Mouse (Mus musculus) A20 (cell line): ENCODE measurements around the gene Sgcd.
A peak's percentile ranks its signal among the peaks of the same experiment; 100 is the strongest.
"Not testable (repeated sequence)": the region's sequence is repeated elsewhere in the genome, so short reads cannot be mapped to it uniquely, and the experiment has no call there.

Experiments
- DNase-seq: peaks from one replicate; pipeline ENCODE4 v3.0.0-alpha.2; 2011; ENCODE audit warnings: low read depth, low spot score

The Sgcd gene

DNA sequence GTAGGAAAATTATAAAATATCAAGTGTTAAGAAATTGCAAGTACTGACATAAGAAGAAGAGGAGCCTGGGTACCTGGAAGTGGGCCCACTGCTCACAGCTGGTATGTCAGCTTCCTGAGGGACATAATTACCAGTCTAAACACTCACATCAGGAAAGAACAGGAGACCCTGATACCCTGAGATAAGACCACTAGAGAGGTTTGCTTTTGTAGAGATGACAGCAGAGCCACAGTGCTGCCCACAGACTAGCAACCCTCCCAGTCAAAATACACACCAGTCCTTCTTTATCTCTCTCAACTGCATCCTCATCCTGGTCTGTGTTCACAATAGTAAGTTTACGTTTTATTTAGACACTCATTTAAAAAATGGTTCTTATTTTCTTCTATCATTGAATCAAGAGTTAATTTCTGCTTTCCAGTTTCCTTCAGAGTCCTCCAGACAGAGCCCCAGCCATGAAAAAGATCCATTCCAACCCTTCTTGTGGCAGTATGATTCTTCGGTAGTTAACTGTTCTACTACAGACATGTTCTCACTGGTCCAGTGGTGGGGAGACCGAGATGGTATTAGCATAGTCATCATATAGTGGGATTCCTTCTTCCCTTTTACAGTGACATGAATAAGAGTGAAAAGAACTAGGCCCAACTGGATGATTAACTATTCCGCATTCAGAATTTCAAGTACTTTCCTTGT, 211.4 kb downstream of the Sgcd start:
- DNase-seq: no peak

- DNase-seq: no peak
These were observed 212.8 kb downstream of the Sgcd start for GRCm38 (mm10) chr11:47776019-47776418.

DNA sequence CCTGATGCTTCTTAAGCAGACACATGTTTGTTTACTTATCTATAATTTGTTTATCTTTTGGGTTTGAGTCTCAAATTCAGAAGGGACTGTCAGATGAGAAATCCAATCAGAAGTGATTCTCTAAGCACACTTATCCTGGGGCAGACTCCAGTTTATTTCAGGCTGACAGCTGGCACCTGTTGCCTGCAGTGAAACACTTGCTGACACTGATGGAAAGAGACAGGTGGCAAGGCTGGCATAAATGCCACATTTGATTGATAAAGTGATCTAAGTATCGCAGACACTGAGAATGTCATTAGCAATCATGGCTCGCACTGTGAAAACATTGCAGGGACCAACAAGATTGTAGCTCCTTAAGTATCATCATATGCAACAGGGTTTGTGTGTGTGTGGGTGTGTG, 222.9 kb downstream of the Sgcd start:
- no peak for DNase-seq

DNA sequence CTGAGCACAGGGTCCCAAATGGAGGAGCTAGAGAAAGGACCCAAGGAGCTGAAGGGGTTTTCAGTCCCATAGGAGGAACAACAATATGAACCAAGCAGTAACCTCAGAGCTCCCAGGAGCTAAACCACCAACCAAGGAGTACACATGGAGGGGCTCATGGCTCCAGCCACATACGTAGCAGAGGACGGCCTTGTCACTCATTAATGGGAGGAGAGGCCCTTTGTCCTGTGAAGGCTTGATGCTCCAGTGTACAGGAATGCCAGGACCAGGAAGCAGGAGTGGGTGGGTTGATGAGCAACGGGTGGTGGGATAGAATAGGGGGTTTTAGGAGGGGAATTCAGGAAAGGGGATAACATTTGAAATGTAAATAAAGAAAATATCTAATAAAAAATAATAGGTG, 225.2 kb downstream of the Sgcd start:
- not testable (repeated sequence) for DNase-seq

GRCm38 (mm10) chr11:47759015-47759414, 229.8 kb downstream of the Sgcd start:
- no peak for DNase-seq

- DNase-seq: no peak
These were observed 246.0 kb downstream of the Sgcd start for GRCm38 (mm10) chr11:47742806-47743205.

DNA sequence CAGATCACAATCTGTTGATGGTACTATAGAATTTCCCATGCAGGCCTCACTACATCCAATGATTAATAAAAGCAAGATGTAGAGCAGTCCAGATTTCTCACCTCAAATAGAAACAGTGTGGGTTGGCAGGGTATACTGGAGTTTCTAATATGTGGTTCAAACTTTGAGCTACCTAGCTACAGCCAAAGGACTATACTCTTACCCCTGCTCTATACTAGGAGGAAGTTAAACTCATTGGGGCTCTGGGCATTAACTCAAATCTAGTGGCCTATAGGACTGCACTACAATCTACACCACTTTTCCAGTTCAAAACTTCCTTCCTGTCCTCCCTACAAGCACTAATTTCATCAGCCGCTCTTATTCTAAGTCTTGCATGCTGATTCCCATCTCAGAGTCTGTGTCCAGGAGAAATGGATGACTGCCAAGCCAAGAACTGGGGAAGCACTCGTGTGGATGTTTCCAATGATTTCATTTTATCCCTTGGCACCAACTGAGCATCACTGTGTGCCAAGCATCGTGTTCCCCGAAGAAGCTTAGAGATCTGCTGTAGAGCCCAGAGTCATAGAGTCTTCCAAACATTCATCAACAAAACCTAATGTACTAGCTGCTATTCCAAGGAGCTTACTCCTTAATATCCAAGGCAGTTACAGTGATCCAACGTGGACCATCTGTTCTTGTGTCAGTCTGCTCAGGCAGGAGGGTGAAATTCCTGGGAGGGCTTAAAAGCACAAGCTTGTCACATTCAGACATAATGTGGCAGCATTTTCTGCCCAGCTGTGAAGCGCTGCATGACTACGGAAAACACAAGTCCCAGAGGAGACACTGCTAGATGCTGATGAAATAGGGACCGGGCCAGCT, 283.6 kb downstream of the Sgcd start:
- DNase-seq: no peak

- no peak for DNase-seq
These were observed 293.2 kb downstream of the Sgcd start for GRCm38 (mm10) chr11:47695611-47696010.

GRCm38 (mm10) chr11:47658135-47658534, 330.6 kb downstream of the Sgcd start:
- peak; percentile 28 for DNase-seq

- DNase-seq: no peak
These were observed 342.9 kb downstream of the Sgcd start for GRCm38 (mm10) chr11:47645911-47646310.

GRCm38 (mm10) chr11:47641567-47642259, 347.1 kb downstream of the Sgcd start:
- no peak for DNase-seq

DNA sequence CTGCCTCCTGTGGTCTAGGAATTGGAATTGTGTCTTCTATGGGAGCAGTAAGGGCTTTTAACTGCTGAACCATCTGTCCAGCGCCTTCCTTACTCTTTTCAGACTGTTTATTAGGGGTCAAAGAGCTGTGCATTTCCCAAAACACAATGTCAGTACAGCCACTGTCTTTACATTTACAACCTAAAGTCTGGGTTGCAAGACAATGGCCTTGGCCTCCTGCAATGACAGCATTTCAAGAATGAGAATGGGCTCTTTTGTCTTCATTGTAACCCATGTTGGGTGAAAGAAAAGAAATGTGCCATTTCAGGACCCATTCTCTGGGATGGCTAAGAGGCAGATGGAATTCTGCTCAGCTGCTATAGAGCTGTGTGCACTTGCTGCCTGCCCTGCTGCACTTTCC, 348.2 kb downstream of the Sgcd start:
- DNase-seq: no peak

GRCm38 (mm10) chr11:47630186-47630585, 358.6 kb downstream of the Sgcd start:
- DNase-seq: no peak

DNA sequence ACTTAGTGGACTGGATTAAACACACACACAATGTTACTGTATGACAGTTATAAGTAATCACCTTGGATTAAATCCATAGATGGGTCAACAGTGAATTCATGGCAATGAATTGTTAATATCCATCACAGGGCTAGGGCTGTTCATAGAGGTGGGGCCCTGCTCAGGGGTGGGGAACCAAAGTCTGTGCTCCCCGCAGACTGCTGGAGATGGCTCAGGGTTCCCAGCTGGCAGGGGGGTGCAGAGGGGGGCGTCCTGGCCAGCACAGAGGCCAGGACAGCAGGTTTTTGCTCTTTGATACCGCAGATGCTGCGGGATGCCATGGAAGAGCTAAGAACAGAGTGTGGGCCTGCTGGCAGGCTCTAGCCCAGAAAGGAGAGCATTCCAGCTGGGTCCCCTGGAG, 378.9 kb downstream of the Sgcd start:
- DNase-seq: no peak

- DNase-seq: no peak
These were observed 414.1 kb downstream of the Sgcd start for GRCm38 (mm10) chr11:47574635-47575034.

DNA sequence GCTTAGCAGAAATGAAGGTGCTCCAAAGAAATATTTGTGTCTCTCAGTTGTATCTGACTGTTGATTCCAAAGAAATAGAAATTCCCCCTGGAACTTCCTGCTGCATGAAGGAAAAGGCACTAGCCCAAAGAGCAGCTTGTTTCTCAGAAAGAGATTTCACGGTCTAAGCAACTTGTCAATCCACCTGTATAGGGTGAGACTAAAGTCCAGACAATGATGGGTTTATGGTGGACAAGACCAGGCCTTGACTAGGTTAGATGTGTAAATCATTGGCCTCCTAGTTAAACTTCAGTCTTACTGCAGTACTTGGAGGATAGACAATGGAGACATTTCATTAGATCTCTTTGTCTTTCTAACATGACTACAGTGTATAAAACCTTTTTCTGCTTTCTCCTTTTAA, 420.3 kb downstream of the Sgcd start:
- DNase-seq: no peak

- no peak for DNase-seq
These were observed 422.6 kb downstream of the Sgcd start for GRCm38 (mm10) chr11:47566156-47566555.

- DNase-seq: no peak
These were observed 463.9 kb downstream of the Sgcd start for GRCm38 (mm10) chr11:47524845-47525244.

GRCm38 (mm10) chr11:47508047-47508446, 480.7 kb downstream of the Sgcd start:
- DNase-seq: no peak

DNA sequence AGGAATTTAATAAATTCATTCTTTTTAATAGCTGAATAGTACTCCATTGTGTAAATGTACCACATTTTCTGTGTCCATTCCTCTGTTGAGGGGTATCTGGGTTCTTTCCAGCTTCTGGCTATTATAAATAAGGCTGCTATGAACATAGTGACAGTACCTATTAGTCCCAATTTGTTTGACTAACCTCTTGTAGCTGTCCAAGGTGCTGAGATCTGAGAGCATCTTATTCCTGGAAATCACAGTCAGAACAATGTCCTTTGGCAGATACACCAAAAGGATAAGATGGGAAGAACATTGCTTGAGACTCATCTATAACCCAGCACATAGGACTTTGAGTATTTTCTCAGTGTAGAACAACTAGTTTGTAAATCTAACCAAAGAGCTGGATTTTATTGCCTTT, 485.5 kb downstream of the Sgcd start:
- DNase-seq: not testable (repeated sequence)

DNA sequence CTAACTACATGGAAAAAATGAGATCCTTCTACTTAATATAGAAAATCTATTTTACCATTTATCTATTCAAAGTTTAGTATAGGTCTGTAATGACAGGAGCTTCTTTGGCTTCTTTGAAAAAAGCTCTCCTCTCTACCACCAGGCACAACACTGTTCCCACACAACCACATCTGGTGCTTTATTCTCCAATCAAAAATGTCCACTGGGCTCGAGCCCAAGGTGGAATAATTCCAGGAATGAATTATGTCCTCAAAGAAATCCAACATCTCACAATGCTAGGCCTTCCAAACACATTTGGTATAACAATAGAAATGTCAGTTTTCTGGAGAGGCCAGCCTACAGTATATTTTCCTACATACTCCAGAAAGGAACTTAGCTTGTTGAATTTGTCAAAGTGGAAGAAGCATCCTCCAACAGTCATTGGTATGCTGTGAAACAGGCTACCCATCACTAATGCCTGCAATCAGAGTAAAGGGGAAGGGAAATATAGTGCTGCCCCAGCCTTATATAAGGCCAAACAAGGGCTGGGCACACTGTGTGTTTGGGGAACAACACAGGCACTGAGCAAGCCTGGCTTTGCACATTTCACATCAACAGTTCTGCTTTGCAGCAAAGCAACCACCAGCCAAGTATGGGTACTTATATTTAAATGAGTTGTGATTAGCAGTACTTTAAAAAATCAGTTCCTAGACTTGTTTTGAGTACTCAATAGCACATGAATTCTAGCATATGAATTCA, 515.1 kb downstream of the Sgcd start:
- no peak for DNase-seq

- DNase-seq: not testable (repeated sequence)
These were observed 528.1 kb downstream of the Sgcd start for GRCm38 (mm10) chr11:47460700-47461099.
